Mouse (Mus musculus) forebrain, embryonic 11.5 days (tissue): ENCODE measurements around the gene Nectin4. TPM values are rescaled to one million over a fixed set of nuclear protein-coding genes. Genes with fewer than 3 reads are reported as not detected.

Experiments
- ATAC-seq: fragments of 200-750 bp; cut with Nextera tagmentation; replicated peaks from 2 replicates; pipeline ENCODE4 v1.8.0; 2017; ENCODE audit warnings: moderate TSS enrichment; ENCODE audit not compliant: low FRiP score
- DNase-seq: peaks from one replicate; pipeline ENCODE4 v3.0.0-alpha.2; 2017; ENCODE audit warnings: low spot score
- H3K27ac ChIP-seq: fragments of 300-500 bp; sonication (generic); 2 replicates; pipeline ENCODE4 v1.5.1; 2014; ENCODE audit warnings: low read depth, low read length
- H3K27me3 ChIP-seq: fragments of 300-500 bp; sonication (generic); 2 replicates; pipeline ENCODE4 v1.6.1; 2014; ENCODE audit warnings: mild to moderate bottlenecking, low read length, mixed read lengths; ENCODE audit not compliant: control insufficient read depth, insufficient read depth
- H3K36me3 ChIP-seq: fragments of 300-500 bp; sonication (generic); 2 replicates; pipeline ENCODE4 v1.6.1; 2014; ENCODE audit warnings: mild to moderate bottlenecking, low read length, moderate library complexity, mixed read lengths; ENCODE audit not compliant: control insufficient read depth, insufficient read depth
- H3K4me1 ChIP-seq: fragments of 300-500 bp; sonication (generic); replicated peaks from 2 replicates; pipeline ENCODE4 v1.6.1; 2014; ENCODE audit warnings: low read length, mixed read lengths; ENCODE audit not compliant: control insufficient read depth, insufficient read depth
- H3K4me2 ChIP-seq: fragments of 300-500 bp; sonication (generic); 2 replicates; pipeline ENCODE4 v1.6.1; 2014; ENCODE audit warnings: low read depth, mild to moderate bottlenecking, low read length, moderate library complexity, mixed read lengths; ENCODE audit not compliant: severe bottlenecking
- H3K4me3 ChIP-seq: fragments of 300-500 bp; sonication (generic); 2 replicates; pipeline ENCODE4 v1.5.1; 2014; ENCODE audit warnings: low read depth, low read length
- H3K9ac ChIP-seq: fragments of 300-500 bp; sonication (generic); 2 replicates; pipeline ENCODE4 v1.6.1; 2014; ENCODE audit warnings: low read length
- H3K9me3 ChIP-seq: fragments of 300-500 bp; sonication (generic); 2 replicates; pipeline ENCODE4 v1.6.1; 2016; ENCODE audit warnings: low read length, mixed read lengths; ENCODE audit not compliant: control insufficient read depth
- WGBS: fragments of 180-500 bp; shearing (Covaris S2); extraction: QIAGEN DNeasy Blood & Tissue Kit; methylation state at CpG from one replicate; pipeline ENCODE4 v1.1.7; 2014; 5-methylcytosine and 5-hydroxymethylcytosine counted together
- polyA plus RNA-seq: library from polyadenylated mRNA; unstranded; fragments of >200 nt; fragmentation: Nextera tagmentation; extraction: Ambion mirVana; gene quantifications from 2 replicates; pipeline ENCODE4 v1.2.1, GENCODE M21; 2014

Gene Nectin4
- polyA plus RNA-seq, 1 experiment from 2014 or later, result 0.90 TPM

DNA sequence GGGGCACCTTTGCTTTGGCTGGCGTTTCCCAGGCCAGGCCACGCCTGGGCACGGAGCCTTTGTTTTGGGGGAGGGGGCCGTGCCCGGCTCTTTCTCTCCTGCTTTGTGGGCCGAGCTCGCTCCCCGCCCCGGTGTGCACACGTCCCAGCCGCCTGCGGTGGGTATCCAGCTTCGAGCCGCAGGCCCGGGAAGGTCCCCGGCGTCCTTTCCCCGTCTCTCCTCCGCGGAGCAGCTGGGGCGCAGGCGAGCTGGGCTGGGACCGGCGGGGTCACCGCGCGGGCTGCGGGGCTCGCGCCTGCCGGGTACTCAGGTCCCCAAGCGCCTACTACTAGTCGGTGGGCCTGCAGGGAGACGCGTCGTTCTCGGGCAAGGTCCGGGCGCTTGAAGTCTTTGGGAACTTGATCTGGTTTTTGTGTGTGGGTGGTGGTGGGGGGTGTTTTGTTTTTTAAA is 41.6 kb downstream of the Nectin4 start:
- H3K36me3 ChIP-seq, result peaks cover 9% of the 10 kb centered on the region; the same call in 1 of the 2 replicates
- under 1% methylated on average over 38 of the region's 39 CpGs for WGBS
- H3K4me1 ChIP-seq, result peaks cover 3% of the 10 kb centered on the region; the same call in 1 of the 2 replicates
- peak; percentile 79; the same call in 1 of the 2 replicates for ATAC-seq
- peak overlapping the region; percentile 49 for H3K4me2 ChIP-seq
- no peaks in the 10 kb centered on the region for H3K9me3 ChIP-seq
- peak overlapping the region; percentile 84 for H3K27ac ChIP-seq
- H3K9ac ChIP-seq, result peak overlapping the region; percentile 98
- H3K4me3 ChIP-seq, result peak overlapping the region; percentile 94
- DNase-seq, result no peak
- no peaks in the 10 kb centered on the region for H3K27me3 ChIP-seq

DNA sequence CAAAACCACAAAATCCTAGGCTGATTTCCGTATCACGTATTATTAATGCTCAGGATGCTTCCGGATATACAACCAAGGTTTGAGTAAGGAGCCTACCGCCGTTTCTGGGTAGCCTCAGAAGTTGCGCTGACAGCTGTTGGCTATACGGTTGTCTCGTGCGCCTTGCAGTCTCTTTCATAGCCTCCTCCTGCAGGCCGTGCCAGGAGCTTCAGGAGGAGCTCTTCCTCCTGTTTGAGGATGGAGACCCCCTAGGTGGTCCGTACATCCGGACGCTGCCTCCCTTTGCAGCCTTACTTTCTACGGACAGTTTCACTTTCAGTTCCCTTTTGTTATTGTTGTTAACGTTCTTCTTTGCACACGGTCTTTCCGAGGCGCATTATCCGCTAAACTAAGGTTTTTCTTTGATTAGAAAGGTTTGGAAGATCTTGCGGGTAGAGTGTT is 42.1 kb downstream of the Nectin4 start:
- H3K4me1 ChIP-seq, result peaks cover 3% of the 10 kb centered on the region; the same call in 1 of the 2 replicates
- peak overlapping the region; percentile 94 for H3K4me3 ChIP-seq
- whole genome bisulfite sequencing, result 1% methylated on average over 20 of the region's 20 CpGs
- no peaks in the 10 kb centered on the region for H3K9me3 ChIP-seq
- peaks cover 12% of the 10 kb centered on the region; the same call in 1 of the 2 replicates for H3K36me3 ChIP-seq
- peak overlapping the region; percentile 49 for H3K4me2 ChIP-seq
- peak overlapping the region; percentile 84 for H3K27ac ChIP-seq
- peak; percentile 54 for ATAC-seq
- H3K9ac ChIP-seq, result peak overlapping the region; percentile 98
- H3K27me3 ChIP-seq, result no peaks in the 10 kb centered on the region
- DNase-seq, result peak; percentile 75

DNA sequence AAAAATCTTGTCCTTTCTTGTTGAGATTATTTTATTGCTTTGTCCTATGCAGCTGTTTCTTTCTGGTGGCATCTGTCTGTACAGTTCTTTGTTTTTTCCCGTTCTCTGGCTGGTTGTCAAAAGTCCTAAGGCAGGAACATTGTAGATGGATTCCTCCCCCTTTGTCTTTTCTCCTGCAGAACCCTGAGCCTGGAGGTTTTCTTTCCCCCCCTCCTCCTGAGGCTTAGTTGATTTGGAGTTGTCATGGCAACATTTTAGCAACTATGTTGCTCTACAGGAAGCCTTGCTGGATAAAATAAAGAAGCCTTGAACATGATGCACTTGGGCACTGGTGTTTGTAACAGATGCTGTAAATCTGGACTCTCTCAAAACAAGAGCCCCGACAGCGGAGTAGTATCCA is 42.5 kb downstream of the Nectin4 start:
- Histone ChIP-seq H3K9me3 (no peaks in the 10 kb centered on the region), H3K36me3 (peaks cover 15% of the 10 kb centered on the region; the same call in 1 of the 2 replicates), H3K4me3 (peak overlapping the region; percentile 94), H3K9ac (peak overlapping the region; percentile 98), H3K27ac (peak overlapping the region; percentile 84; the same call in 1 of the 2 replicates), H3K27me3 (no peaks in the 10 kb centered on the region), H3K4me1 (peaks cover 3% of the 10 kb centered on the region; the same call in 1 of the 2 replicates), H3K4me2 (peak overlapping the region; percentile 49)
- DNase-seq, result no peak
- WGBS, result 50% methylated on average over 3 of the region's 3 CpGs
- ATAC-seq, result no peak

DNA sequence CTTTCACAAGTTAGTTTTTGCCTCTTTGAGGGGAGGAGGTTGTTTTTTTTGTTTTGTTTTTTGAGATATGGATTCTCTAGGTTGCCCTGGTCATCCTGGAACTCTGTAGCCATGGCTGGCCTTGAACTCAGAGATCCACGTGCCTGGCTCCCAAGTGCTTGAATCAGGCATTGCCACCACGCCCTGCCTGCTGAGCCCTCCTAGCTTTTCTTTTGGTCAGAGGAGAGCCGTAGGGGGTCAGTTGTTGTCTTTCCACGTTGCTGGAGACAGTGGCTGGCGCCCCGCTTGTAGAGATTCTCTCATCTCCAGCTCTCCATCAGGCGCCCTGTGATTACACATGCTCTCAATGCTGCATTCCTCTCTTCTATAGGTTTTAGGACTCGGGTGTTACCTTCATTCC is 43.7 kb downstream of the Nectin4 start:
- Histone ChIP-seq H3K27ac (no peak overlapping the region), H3K27me3 (no peaks in the 10 kb centered on the region), H3K4me1 (peaks cover 3% of the 10 kb centered on the region; the same call in 1 of the 2 replicates), H3K36me3 (peaks cover 15% of the 10 kb centered on the region; the same call in 1 of the 2 replicates), H3K9ac (no peak overlapping the region), H3K9me3 (no peaks in the 10 kb centered on the region), H3K4me2 (no peak overlapping the region), H3K4me3 (no peak overlapping the region)
- 78% methylated on average over 8 of the region's 8 CpGs for WGBS
- no peak for DNase-seq
- ATAC-seq, result no peak

DNA sequence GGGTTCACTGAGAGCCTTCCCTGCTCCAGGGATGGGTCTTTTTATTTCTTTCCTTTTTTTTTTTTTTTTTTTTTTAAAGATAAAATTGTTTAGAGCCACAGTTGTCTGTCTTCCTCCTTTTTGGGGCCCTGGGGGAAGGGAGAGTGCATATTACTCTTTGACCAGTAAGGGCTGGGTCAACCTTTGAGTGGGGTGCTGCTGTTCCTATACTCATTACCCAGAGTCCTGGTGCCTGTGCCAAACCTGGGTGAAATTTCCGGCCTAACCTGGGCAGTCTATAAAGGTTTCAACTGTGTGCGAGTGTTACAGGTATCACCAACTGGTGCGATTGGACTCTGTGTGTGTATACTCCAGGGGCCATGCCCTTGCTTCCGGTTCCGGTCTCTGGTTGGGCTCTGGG is 48.8 kb downstream of the Nectin4 start, which contains the start of gene Tstd1:
Gene Tstd1 (plus strand): TSS at position 213 of the 400 bp plus-strand sequence.
- 89% methylated on average over 5 of the region's 5 CpGs for WGBS
- no peak for ATAC-seq
- H3K36me3 ChIP-seq, result peaks cover 17% of the 10 kb centered on the region; the same call in 1 of the 2 replicates
- H3K4me1 ChIP-seq, result no peaks in the 10 kb centered on the region
- H3K4me2 ChIP-seq, result no peak within 1 kb of the TSS
- no peak within 1 kb of the TSS for H3K4me3 ChIP-seq
- no peak within 1 kb of the TSS for H3K9ac ChIP-seq
- no peak for DNase-seq
- no peaks in the 10 kb centered on the region for H3K9me3 ChIP-seq
- no peaks in the 10 kb centered on the region for H3K27me3 ChIP-seq
- H3K27ac ChIP-seq, result no peak within 1 kb of the TSS

DNA sequence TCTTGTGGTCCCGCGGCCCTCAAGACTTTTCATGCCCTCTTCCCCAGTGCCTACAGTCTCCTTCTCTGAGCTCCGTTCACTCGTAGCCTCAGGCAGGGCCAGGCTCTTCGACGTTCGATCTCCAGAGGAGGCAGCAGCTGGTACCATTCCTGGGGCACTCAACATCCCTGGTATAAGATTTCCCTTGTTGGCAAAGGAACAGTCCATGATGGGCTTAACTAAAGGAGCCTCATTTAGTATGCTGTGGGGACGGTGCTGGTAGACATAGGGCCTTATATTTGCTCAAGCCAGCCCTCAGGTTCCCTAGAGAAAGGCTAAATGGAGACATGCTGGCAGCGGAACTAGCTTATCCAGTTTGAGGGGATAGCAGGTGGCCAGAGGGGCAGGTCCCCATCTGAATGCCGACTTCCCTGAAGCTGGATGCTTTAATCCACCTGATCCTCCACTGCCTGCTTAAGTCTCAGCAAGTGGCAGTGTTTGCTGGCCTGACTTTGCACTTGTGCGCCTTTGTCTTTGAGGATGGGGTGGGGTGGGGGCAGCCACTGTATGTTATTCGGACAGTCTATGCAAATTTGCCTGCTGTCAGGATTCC is 49.5 kb downstream of the Nectin4 start:
- 59% methylated on average over 12 of the region's 12 CpGs for WGBS
- no peak overlapping the region for H3K27ac ChIP-seq
- ATAC-seq, result no peak

DNA sequence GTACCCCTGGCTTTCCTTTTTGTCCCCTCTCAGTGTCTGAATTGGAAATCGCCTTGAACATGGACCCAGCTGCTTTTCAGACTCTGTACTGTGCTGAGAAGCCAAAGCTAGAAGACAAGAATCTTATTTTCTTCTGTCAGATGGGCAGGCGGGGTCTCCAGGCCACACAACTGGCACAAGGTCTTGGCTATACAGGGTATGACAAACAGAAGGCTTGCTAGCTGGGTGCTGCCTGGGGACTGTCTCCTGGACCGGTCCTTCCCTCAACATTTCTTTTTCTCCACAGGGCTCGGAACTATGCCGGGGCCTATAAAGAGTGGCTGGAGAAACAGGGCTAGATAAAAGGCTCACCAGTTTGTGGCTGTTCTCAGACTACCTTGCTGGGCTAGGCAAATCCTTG is 50.0 kb downstream of the Nectin4 start:
- no peak for ATAC-seq
- 77% methylated on average over 5 of the region's 5 CpGs for WGBS

More for the DNA sequence above, 49.5 kb downstream of the Nectin4 start:
- Histone ChIP-seq H3K9me3 (no peaks in the 10 kb centered on the region), H3K4me2 (no peak overlapping the region), H3K4me3 (no peak overlapping the region), H3K4me1 (no peaks in the 10 kb centered on the region), H3K36me3 (peaks cover 17% of the 10 kb centered on the region; the same call in 1 of the 2 replicates), H3K27me3 (no peaks in the 10 kb centered on the region), H3K9ac (no peak overlapping the region)
- DNase-seq, result no peak

DNA sequence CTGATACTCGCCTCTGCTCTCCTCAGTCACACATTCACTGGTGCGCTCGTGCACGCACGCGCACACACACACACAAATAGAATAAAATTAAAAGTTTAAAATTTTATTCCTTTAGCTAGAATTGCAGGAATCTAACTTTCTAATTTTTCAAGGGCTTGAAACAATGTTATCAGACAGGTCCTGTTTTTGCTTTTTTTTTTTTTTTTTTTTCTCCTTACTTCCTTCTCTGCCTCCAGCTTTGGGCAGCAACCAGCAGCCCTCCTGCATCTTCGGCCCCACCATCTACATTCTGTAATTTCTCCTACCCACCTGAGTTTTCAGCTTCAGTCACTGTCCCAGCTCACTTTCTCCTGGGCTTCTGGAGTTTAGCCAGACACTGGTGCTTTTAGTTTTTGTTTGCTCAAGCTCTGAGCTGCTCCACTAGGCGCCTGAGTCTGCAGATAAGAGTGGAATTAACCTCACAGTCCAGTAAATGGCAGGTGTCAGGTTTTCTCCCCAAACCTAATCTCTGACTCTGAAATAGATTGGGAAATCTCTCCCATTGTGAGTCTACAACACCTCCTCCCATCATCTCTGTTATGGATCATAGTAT is 52.7 kb downstream of the Nectin4 start:
- Histone ChIP-seq H3K9ac (no peak overlapping the region), H3K4me1 (no peaks in the 10 kb centered on the region), H3K4me2 (no peak overlapping the region), H3K4me3 (no peak overlapping the region), H3K27ac (no peak overlapping the region), H3K27me3 (no peaks in the 10 kb centered on the region), H3K9me3 (no peaks in the 10 kb centered on the region), H3K36me3 (peaks cover 2% of the 10 kb centered on the region; the same call in 1 of the 2 replicates)
- DNase-seq (no peak), ATAC-seq (no peak)
- WGBS, result 92% methylated on average over 8 of the region's 8 CpGs

More for the DNA sequence above, 50.0 kb downstream of the Nectin4 start:
- no peak overlapping the region for H3K4me3 ChIP-seq
- no peak overlapping the region for H3K9ac ChIP-seq
- H3K27me3 ChIP-seq, result no peaks in the 10 kb centered on the region
- H3K4me1 ChIP-seq, result no peaks in the 10 kb centered on the region
- no peak for DNase-seq
- no peak overlapping the region for H3K4me2 ChIP-seq
- H3K9me3 ChIP-seq, result no peaks in the 10 kb centered on the region
- peaks cover 17% of the 10 kb centered on the region; the same call in 1 of the 2 replicates for H3K36me3 ChIP-seq
- no peak overlapping the region for H3K27ac ChIP-seq
